Mouse (Mus musculus) right cerebral cortex, adult 18-20 months (tissue): ENCODE data around the gene Slc13a4.

Source experiments
- DNase-seq: peaks from one replicate; pipeline ENCODE4 v3.0.0; 2022; ENCODE audit warnings: mixed read lengths

Gene Slc13a4

GRCm38 (mm10) chr6:35308037-35308436 lies at the start of gene Slc13a4:
TSS of gene Slc13a4 (minus strand) at chr6:35308131.
- no peak for DNase-seq

DNA sequence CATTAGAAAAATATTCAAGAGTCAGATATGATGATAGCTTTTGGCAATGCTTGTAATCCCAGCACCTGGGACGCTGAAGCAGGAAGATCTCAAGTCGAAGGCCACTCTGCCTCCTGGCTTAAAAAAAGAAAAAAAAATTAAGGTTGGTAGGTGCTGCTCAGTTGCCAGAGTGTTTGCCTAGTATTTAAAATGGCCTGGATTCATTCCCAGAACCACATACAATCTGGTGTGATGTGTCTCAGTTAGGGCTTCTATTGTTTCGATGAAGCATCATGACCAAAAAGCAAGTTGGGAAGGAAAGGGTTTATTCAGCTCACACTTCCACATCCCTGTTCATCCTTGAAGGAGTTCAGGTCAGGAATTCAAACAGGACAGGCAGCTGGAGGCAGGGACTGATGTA lies 47.4 kb upstream of the Slc13a4 start:
- no peak for DNase-seq

GRCm38 (mm10) chr6:35354622-35354998 lies 46.7 kb upstream of the Slc13a4 start:
- DNase-seq = no peak

DNA sequence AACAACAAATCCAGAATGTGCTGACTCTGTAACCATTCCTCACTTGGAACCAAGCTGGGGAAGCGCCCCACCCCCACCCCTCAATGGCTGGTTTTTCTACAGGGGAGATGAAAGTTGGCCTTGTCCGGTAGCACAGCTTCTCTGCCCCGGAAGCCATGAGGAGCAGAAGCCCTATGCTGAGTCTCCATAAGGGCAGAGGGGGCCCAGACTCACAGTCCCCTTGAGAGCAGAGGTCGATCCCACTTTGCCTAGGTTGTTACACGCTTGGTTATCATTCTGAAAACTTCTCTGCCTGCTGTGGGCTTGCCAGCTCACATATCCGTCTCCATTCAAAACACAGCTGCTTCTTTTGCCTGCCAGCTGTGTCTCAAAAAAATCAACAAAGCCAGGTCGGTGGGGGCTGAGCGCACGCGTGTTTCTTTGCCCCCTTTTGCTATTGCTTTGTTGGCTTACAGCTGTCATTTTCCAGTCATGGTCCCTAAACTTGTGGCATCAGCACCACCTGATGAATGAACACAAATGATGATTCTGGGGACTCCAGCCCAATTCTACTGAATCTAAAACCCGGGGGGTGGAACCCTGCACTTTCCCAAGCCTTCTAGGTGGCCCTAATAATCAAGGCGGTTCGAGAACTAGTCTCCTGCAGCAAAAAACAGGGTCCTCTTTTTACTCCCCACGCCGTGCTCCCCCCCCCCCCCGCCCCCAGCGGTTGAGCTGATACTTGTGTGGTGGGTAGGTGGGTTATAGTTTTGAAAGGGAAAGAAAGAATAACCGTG lies 46.1 kb upstream of the Slc13a4 start:
- no peak for DNase-seq

- DNase-seq = no peak
These were observed 45.5 kb upstream of the Slc13a4 start for GRCm38 (mm10) chr6:35353416-35353815.

- no peak for DNase-seq
These were observed 44.9 kb upstream of the Slc13a4 start for GRCm38 (mm10) chr6:35352867-35353266.

DNA sequence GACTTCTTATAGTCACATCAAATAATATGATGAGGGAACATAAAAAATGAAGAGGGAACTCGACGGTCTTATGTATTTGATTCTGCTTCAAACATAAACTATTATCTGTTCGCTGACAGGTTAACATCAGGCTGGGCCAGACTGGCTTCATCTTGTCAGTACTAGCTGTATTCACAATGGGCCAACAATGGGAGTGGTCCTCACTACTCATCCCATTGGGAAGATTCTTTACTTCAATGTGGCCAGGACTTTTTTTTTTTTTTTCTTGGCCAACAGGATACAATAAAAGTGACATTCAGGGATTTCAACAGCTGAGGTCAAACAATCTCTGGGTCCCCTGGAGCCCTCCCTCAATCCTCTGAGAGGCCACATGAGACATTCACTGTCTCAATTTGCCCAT lies 43.9 kb upstream of the Slc13a4 start:
- DNase-seq = no peak

GRCm38 (mm10) chr6:35349784-35350183 lies 41.9 kb upstream of the Slc13a4 start:
- DNase-seq = no peak

DNA sequence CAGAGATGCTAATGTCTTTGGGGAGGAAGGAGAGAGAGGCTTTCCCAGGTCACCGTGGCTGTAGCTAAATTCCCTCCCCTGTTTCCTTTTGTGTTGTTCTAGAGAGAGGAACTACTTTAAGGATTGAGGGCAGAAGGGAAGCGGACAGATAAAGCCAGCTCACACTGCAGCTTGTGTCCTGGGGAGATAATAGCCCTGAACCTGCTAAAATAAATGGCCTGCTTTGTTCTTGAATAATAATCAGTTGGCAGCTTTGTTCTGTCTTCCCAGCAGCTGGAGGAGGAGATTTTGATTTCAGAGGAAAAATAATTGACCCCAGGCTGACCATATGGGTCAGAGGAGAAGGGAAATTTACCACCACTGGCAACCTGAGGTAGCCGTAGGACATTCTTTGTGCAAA lies 30.7 kb upstream of the Slc13a4 start:
- no peak for DNase-seq

GRCm38 (mm10) chr6:35337836-35338235 lies 29.9 kb upstream of the Slc13a4 start:
- DNase-seq = no peak

DNA sequence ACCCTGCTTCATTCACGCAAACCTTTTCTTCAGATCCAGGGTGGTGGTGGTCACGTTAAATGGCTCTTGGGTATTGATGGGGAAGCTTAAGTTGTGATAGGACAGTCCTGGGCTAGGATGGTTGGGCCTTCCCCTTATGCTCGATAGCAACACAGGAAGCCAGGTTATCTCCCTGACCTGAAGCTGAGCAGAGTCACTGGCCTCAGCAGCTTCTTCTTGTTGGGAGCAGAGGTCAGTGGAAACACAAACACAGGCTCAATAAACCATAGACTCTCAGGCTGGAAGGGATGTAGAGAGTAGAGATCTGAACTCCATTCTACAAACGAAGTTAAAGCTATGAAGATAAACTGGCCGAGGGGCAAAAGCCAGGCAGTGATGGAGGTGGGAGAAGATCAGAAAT lies 27.5 kb upstream of the Slc13a4 start:
- DNase-seq = no peak

DNA sequence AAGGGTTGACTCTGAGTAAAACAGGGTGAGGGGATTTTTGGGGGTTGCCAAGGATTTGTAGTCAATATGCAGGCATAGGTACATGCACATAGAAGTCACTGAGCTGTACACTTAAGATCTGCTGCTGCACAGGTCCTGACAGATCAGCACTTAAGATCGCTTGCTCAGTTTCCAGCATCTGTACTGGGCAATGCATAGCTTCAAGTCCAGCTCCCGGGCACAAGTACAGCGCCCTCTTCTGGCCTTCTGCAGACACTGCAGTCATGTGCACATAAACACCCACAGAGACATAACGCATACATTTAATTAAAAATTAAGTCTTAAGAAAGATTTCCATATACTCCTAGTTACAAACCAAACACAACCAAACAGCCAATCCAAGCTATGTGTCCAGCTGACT lies 26.3 kb upstream of the Slc13a4 start:
- no peak for DNase-seq

GRCm38 (mm10) chr6:35333632-35334031 lies 25.7 kb upstream of the Slc13a4 start:
- no peak for DNase-seq

DNA sequence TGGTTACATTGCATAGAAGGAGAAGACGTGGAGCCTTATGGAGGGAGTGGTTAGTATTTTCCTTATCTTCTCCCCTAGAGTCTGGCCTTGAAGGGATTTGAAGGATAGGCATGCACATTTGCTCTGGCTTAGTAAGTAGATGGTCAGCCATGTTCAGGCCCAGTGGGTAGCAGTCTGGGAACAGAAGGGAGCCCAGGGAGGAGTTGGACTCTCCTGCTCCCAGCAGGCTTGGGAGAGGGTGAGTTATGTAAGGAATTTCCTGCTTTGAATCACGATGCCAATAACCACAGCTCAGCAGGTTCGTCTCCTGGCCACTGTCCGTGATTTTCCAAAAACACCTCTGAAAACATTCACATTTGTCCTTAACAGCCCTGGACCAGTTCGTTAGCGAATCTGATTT lies 22.9 kb upstream of the Slc13a4 start:
- no peak for DNase-seq

DNA sequence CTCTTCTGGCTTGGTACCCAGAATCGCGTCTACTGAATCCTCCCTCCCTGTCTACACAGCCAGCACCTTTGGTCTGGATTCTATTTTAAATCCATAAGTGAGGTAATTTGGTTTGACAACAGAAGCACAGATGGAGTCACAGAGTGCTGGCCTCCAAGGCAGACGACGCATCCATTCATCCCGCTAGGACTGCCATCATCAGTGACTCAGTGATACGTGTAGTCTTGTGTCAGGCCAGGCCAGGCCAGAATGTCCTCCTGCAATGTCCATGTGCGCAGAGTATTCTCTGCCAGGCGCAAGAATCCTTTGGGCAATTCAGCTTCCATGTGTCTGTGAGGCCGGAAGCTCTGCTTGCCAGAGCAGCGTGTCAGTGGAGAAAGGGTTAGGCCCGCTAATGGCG lies 22.0 kb upstream of the Slc13a4 start:
- no peak for DNase-seq

- DNase-seq = peak; percentile 24
These were observed 18.2 kb upstream of the Slc13a4 start, which contains the start of gene Fam180a for GRCm38 (mm10) chr6:35326111-35326515. TSS of gene Fam180a (minus strand) at chr6:35326141.

GRCm38 (mm10) chr6:35324306-35324705 lies 16.4 kb upstream of the Slc13a4 start:
- DNase-seq = no peak

DNA sequence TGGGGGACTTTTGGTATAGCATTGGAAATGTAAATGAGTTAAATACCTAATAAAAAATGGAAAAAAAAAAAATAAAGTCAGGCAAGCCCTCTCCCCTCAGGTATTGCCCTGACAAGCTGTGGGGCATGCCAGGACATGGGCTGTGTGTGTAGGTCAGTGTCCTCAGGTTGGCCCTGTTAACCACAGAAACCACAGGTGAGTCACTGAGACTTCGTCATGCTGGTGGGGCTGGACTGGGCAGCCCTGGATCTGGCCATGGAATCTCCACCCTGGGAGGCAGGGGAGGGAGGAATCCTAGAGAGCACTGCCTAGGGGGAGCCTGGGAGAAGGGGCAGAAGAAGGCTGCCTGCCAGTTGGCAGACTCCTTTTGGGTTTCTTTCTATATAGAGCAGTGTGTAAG lies 15.1 kb upstream of the Slc13a4 start:
- DNase-seq = no peak

- DNase-seq = no peak
These were observed 13.2 kb upstream of the Slc13a4 start for GRCm38 (mm10) chr6:35321105-35321504.

GRCm38 (mm10) chr6:35319850-35320249 lies 11.9 kb upstream of the Slc13a4 start:
- no peak for DNase-seq

GRCm38 (mm10) chr6:35313520-35313919 lies 5.6 kb upstream of the Slc13a4 start:
- DNase-seq = no peak

- no peak for DNase-seq
These were observed 1.5 kb upstream of the Slc13a4 start for GRCm38 (mm10) chr6:35309406-35309805.

DNA sequence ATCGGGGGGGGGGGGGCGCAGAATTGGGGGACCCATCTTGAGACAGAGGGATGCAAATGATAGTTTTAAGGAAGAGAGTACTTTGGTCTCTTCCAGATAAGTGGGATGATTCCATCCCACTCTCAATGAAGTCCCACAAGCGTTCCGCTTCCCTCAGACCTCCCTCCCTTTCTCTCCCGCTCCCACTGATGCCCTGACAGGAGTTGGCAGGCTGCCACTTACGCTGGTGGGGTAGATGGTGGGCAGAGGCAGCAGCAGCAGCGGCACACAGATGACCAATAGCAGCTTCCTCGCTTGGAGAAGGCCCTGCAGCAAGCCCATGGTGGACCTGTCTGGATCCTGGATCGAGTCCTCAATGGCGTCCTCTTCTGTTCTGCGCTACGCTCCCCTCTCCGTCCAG lies 795 bp downstream of the Slc13a4 start:
- no peak for DNase-seq

GRCm38 (mm10) chr6:35303355-35303900 lies 4.5 kb downstream of the Slc13a4 start:
- no peak for DNase-seq

DNA sequence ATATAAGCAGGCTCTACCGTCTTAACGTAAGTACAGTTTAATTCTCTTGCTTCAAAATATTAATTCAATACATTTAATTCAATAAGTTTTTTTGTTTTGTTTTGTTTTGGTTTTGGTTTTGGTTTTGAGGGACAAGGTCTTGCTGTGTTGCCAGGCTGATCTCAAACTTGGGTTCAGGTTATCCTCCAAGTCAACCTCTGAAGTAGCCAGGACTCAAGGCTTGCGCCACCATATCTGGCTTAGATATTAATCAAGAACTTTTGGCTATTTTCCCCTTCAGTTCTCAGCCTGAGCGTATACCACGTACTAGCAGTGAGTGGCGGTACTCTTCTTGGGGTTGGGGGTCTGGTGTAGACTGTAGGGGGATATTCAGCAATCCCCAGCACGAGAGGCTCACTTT lies 5.3 kb downstream of the Slc13a4 start:
- DNase-seq = no peak
